Mouse (Mus musculus): ENCODE data around the gene Kcng4. TPM values are rescaled to one million over a fixed set of nuclear protein-coding genes. Genes with fewer than 3 reads are reported as not detected.

Kcng4 gene
- polyA plus RNA-seq, 1 experiment from 2014 or later, result 0.32 TPM

- 76% methylated on average over 22 of the region's 22 CpGs for whole genome bisulfite sequencing
Measured at GRCm38 (mm10) chr8:119625788-119626187, 9.7 kb downstream of the Kcng4 start.

DNA sequence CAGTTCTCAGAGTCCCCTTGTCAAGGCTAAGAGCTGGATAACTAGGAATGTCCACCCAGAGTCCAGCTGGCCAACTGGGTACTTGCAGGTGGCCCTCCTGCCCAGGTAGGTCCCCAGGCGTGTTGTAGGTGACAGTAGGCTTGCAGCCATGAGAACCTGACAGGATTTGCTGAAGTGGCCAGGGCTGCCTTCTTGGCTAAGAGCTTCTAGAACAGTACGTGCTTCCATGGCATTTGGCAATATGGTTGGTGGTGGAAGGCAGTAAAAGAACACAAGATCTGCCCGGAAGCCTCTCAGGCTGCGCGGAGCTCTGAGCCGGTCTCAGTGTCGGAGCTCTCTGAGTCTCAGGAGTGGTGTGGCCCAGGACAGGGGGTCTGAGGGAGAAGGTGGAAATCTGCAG lies 10.6 kb downstream of the Kcng4 start:
- no peaks in the 10 kb centered on the region for H3K36me3 ChIP-seq (ENCODE audit: control insufficient read depth, insufficient read depth, low read length)
- no peak for ATAC-seq (ENCODE audit: insufficient read depth, low FRiP score, low TSS enrichment)
- H3K4me1 ChIP-seq (ENCODE audit: control insufficient read depth, insufficient read depth, low read length), result no peaks in the 10 kb centered on the region

More at GRCm38 (mm10) chr8:119625788-119626187, 9.7 kb downstream of the Kcng4 start:
- DNase-seq (ENCODE audit: low spot score), result no peak
- Histone ChIP-seq H3K9me3 (ENCODE audit: control insufficient read depth, low read length) (no peaks in the 10 kb centered on the region), H3K27me3 (ENCODE audit: control insufficient read depth, insufficient read depth, low read length) (no peaks in the 10 kb centered on the region), H3K4me1 (ENCODE audit: control insufficient read depth, insufficient read depth, low read length) (0 out of 2 replicates have a peak, but pooled peaks cover 1% of the 10 kb centered on the region), H3K36me3 (ENCODE audit: control insufficient read depth, insufficient read depth, low read length) (no peaks in the 10 kb centered on the region), H3K4me3 (ENCODE audit: low read depth, low read length) (no peak overlapping the region), H3K4me2 (ENCODE audit: low read depth) (no peak overlapping the region), H3K9ac (ENCODE audit: low read length) (no peak overlapping the region), H3K27ac (ENCODE audit: low read depth, low read length) (no peak overlapping the region)
- ATAC-seq (ENCODE audit: insufficient read depth, low FRiP score, low TSS enrichment), result no peak

GRCm38 (mm10) chr8:119623744-119624143 lies 11.7 kb downstream of the Kcng4 start:
- H3K9ac ChIP-seq (ENCODE audit: low read length), result no peak overlapping the region
- WGBS, result 82% methylated on average over 1 of the region's 1 CpGs
- H3K9me3 ChIP-seq (ENCODE audit: control insufficient read depth, low read length), result no peaks in the 10 kb centered on the region
- ATAC-seq (ENCODE audit: insufficient read depth, low FRiP score, low TSS enrichment) (no peak), DNase-seq (ENCODE audit: low spot score) (no peak)
- H3K27me3 ChIP-seq (ENCODE audit: control insufficient read depth, insufficient read depth, low read length), result no peaks in the 10 kb centered on the region
- H3K4me1 ChIP-seq (ENCODE audit: control insufficient read depth, insufficient read depth, low read length), result no peaks in the 10 kb centered on the region
- H3K4me2 ChIP-seq (ENCODE audit: low read depth), result no peak overlapping the region
- H3K36me3 ChIP-seq (ENCODE audit: control insufficient read depth, insufficient read depth, low read length), result no peaks in the 10 kb centered on the region
- H3K27ac ChIP-seq (ENCODE audit: low read depth, low read length), result no peak overlapping the region
- no peak overlapping the region for H3K4me3 ChIP-seq (ENCODE audit: low read depth, low read length)

More for the DNA sequence above, 10.6 kb downstream of the Kcng4 start:
- H3K9ac ChIP-seq (ENCODE audit: low read length), result no peak overlapping the region
- H3K27ac ChIP-seq (ENCODE audit: low read depth, low read length), result no peak overlapping the region
- H3K4me2 ChIP-seq (ENCODE audit: low read depth), result no peak overlapping the region
- H3K9me3 ChIP-seq (ENCODE audit: control insufficient read depth, low read length), result no peaks in the 10 kb centered on the region
- no peak overlapping the region for H3K4me3 ChIP-seq (ENCODE audit: low read depth, low read length)
- H3K27me3 ChIP-seq (ENCODE audit: control insufficient read depth, insufficient read depth, low read length), result no peaks in the 10 kb centered on the region
- 87% methylated on average over 7 of the region's 7 CpGs for WGBS
- DNase-seq (ENCODE audit: low spot score), result no peak

- 89% methylated on average over 8 of the region's 8 CpGs for WGBS
- H3K27me3 ChIP-seq (ENCODE audit: control insufficient read depth, insufficient read depth, low read length), result no peaks in the 10 kb centered on the region
- H3K9me3 ChIP-seq (ENCODE audit: control insufficient read depth, low read length), result no peaks in the 10 kb centered on the region
- no peak overlapping the region for H3K4me2 ChIP-seq (ENCODE audit: low read depth)
- no peak overlapping the region for H3K27ac ChIP-seq (ENCODE audit: low read depth, low read length)
- no peak for DNase-seq (ENCODE audit: low spot score)
- no peaks in the 10 kb centered on the region for H3K4me1 ChIP-seq (ENCODE audit: control insufficient read depth, insufficient read depth, low read length)
- ATAC-seq (ENCODE audit: insufficient read depth, low FRiP score, low TSS enrichment), result no peak
- H3K36me3 ChIP-seq (ENCODE audit: control insufficient read depth, insufficient read depth, low read length), result no peaks in the 10 kb centered on the region
- no peak overlapping the region for H3K4me3 ChIP-seq (ENCODE audit: low read depth, low read length)
- no peak overlapping the region for H3K9ac ChIP-seq (ENCODE audit: low read length)
Measured at GRCm38 (mm10) chr8:119623061-119623460, 12.4 kb downstream of the Kcng4 start.

DNA sequence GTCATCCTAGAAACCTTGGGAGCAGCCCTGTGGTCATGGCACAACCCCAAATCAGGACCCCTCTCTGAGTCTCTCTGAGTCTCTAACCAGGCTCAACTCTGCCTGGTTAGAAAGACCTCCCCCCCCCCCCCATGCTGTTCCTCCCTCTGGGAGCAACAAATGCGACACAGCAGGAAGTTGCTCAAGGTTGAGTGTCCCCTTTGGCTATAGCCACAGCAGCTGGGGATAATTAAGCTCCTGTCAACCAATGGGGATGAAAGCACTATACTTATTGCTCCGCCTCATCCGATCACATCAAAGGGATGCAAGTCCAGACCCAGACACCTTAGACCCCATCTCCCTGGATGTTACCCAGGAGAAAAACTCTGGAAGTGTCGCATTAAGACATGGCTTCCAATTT lies 12.9 kb downstream of the Kcng4 start:
- Histone ChIP-seq H3K27ac (ENCODE audit: low read depth, low read length) (no peak overlapping the region), H3K36me3 (ENCODE audit: control insufficient read depth, insufficient read depth, low read length) (no peaks in the 10 kb centered on the region), H3K4me2 (ENCODE audit: low read depth) (no peak overlapping the region), H3K27me3 (ENCODE audit: control insufficient read depth, insufficient read depth, low read length) (no peaks in the 10 kb centered on the region), H3K4me3 (ENCODE audit: low read depth, low read length) (no peak overlapping the region), H3K9me3 (ENCODE audit: control insufficient read depth, low read length) (no peaks in the 10 kb centered on the region), H3K9ac (ENCODE audit: low read length) (no peak overlapping the region), H3K4me1 (ENCODE audit: control insufficient read depth, insufficient read depth, low read length) (no peaks in the 10 kb centered on the region)
- DNase-seq (ENCODE audit: low spot score) (no peak), ATAC-seq (ENCODE audit: insufficient read depth, low FRiP score, low TSS enrichment) (no peak)
- 68% methylated on average over 4 of the region's 4 CpGs for WGBS

DNA sequence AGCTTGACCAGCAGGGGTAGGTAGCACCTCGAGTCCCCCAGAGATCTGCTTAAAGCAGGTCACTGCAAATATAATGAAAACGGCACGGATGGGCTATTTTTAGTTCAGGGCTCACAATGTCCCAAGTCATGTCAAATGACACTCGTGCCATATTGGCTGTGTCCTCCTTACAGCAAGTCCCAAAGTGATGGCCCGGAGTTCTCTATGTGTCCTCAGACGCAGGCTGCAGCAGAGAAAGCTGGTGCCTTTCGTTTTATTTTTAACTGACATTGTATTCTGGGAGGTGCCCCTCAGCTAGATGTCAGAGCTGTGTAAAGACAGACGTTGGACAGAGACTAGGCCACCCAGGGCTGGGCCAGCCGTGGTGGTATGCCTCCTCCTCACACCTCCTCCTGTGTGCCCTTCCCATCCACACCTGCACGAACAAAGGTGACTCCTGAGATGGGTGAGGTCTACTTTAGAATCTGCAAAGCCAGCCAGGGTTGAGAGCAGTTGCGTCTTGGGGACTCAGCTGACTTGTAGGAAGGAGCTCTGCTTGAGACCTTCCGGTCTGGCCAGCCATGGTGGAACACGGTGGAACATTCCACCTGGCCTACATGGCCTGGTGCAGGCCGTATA lies 14.5 kb downstream of the Kcng4 start:
- no peak overlapping the region for H3K27ac ChIP-seq (ENCODE audit: low read depth, low read length)
- 88% methylated on average over 14 of the region's 14 CpGs for WGBS

DNA sequence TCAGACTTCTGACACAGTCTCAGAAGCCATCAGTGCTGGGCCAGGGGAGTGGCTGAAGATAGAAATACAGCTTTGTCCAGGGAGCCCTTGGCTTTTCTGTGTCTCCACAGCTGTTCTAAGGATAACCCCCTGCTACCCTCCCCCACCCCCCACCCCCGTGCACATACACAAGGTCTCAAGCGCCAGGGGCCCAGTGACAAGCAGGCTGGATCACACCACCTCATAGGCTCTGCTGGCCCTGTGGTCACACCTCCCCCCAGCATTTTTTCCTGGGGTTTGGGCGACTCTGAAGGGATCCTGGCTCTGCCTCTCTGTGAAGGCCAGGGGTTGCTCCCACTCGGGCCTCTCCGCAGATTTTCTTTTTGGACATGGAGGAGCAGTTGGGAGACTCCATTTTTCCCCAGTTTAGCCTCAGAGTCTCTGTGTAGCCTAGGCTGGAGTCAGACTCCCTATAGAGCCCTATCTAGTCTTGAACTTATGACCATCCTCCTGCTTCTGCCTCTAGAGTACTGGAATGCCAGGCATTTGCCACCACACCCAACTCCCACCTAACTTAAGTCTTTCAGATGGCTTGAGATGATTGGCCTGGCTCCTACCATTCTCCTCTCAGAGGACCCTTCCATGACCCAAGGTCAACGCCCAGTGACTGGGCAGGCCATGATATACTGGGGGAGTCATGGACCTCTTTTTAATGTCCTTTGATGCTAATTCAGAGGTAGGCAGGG lies 15.2 kb downstream of the Kcng4 start:
- DNase-seq (ENCODE audit: low spot score) (no peak), ATAC-seq (ENCODE audit: insufficient read depth, low FRiP score, low TSS enrichment) (no peak)
- Histone ChIP-seq H3K27ac (ENCODE audit: low read depth, low read length) (no peak overlapping the region), H3K9ac (ENCODE audit: low read length) (no peak overlapping the region), H3K36me3 (ENCODE audit: control insufficient read depth, insufficient read depth, low read length) (no peaks in the 10 kb centered on the region), H3K27me3 (ENCODE audit: control insufficient read depth, insufficient read depth, low read length) (no peaks in the 10 kb centered on the region), H3K4me3 (ENCODE audit: low read depth, low read length) (no peak overlapping the region), H3K4me1 (ENCODE audit: control insufficient read depth, insufficient read depth, low read length) (no peaks in the 10 kb centered on the region), H3K9me3 (ENCODE audit: control insufficient read depth, low read length) (no peaks in the 10 kb centered on the region), H3K4me2 (ENCODE audit: low read depth) (no peak overlapping the region)
- WGBS, result 78% methylated on average over 6 of the region's 6 CpGs

More for the DNA sequence above, 14.5 kb downstream of the Kcng4 start:
- H3K36me3 ChIP-seq (ENCODE audit: control insufficient read depth, insufficient read depth, low read length), result no peaks in the 10 kb centered on the region
- H3K4me1 ChIP-seq (ENCODE audit: control insufficient read depth, insufficient read depth, low read length), result no peaks in the 10 kb centered on the region
- no peak for ATAC-seq (ENCODE audit: insufficient read depth, low FRiP score, low TSS enrichment)
- DNase-seq (ENCODE audit: low spot score), result no peak
- no peak overlapping the region for H3K4me3 ChIP-seq (ENCODE audit: low read depth, low read length)
- no peaks in the 10 kb centered on the region for H3K9me3 ChIP-seq (ENCODE audit: control insufficient read depth, low read length)
- no peak overlapping the region for H3K4me2 ChIP-seq (ENCODE audit: low read depth)
- H3K27me3 ChIP-seq (ENCODE audit: control insufficient read depth, insufficient read depth, low read length), result no peaks in the 10 kb centered on the region
- no peak overlapping the region for H3K9ac ChIP-seq (ENCODE audit: low read length)

GRCm38 (mm10) chr8:119618887-119619286 lies 16.6 kb downstream of the Kcng4 start:
- H3K4me2 ChIP-seq (ENCODE audit: low read depth), result no peak overlapping the region
- H3K4me3 ChIP-seq (ENCODE audit: low read depth, low read length), result no peak overlapping the region
- no peaks in the 10 kb centered on the region for H3K9me3 ChIP-seq (ENCODE audit: control insufficient read depth, low read length)
- no peak for ATAC-seq (ENCODE audit: insufficient read depth, low FRiP score, low TSS enrichment)
- H3K4me1 ChIP-seq (ENCODE audit: control insufficient read depth, insufficient read depth, low read length), result no peaks in the 10 kb centered on the region
- H3K27ac ChIP-seq (ENCODE audit: low read depth, low read length), result no peak overlapping the region
- DNase-seq (ENCODE audit: low spot score), result no peak
- 86% methylated on average over 5 of the region's 5 CpGs for WGBS
- no peaks in the 10 kb centered on the region for H3K27me3 ChIP-seq (ENCODE audit: control insufficient read depth, insufficient read depth, low read length)
- H3K9ac ChIP-seq (ENCODE audit: low read length), result no peak overlapping the region
- H3K36me3 ChIP-seq (ENCODE audit: control insufficient read depth, insufficient read depth, low read length), result no peaks in the 10 kb centered on the region

GRCm38 (mm10) chr8:119617586-119617985 lies 17.9 kb downstream of the Kcng4 start:
- H3K4me3 ChIP-seq (ENCODE audit: low read depth, low read length), result no peak overlapping the region
- H3K4me1 ChIP-seq (ENCODE audit: control insufficient read depth, insufficient read depth, low read length), result no peaks in the 10 kb centered on the region
- DNase-seq (ENCODE audit: low spot score), result no peak
- H3K27ac ChIP-seq (ENCODE audit: low read depth, low read length), result no peak overlapping the region
- no peaks in the 10 kb centered on the region for H3K9me3 ChIP-seq (ENCODE audit: control insufficient read depth, low read length)
- H3K9ac ChIP-seq (ENCODE audit: low read length), result no peak overlapping the region
- H3K36me3 ChIP-seq (ENCODE audit: control insufficient read depth, insufficient read depth, low read length), result no peaks in the 10 kb centered on the region
- 91% methylated on average over 5 of the region's 5 CpGs for WGBS
- no peak overlapping the region for H3K4me2 ChIP-seq (ENCODE audit: low read depth)
- no peaks in the 10 kb centered on the region for H3K27me3 ChIP-seq (ENCODE audit: control insufficient read depth, insufficient read depth, low read length)
- no peak for ATAC-seq (ENCODE audit: insufficient read depth, low FRiP score, low TSS enrichment)

Measured in neural tube, embryonic 11.5 days (tissue).